Mouse (Mus musculus): ENCODE results near the gene Timm44.

The Timm44 gene

DNA sequence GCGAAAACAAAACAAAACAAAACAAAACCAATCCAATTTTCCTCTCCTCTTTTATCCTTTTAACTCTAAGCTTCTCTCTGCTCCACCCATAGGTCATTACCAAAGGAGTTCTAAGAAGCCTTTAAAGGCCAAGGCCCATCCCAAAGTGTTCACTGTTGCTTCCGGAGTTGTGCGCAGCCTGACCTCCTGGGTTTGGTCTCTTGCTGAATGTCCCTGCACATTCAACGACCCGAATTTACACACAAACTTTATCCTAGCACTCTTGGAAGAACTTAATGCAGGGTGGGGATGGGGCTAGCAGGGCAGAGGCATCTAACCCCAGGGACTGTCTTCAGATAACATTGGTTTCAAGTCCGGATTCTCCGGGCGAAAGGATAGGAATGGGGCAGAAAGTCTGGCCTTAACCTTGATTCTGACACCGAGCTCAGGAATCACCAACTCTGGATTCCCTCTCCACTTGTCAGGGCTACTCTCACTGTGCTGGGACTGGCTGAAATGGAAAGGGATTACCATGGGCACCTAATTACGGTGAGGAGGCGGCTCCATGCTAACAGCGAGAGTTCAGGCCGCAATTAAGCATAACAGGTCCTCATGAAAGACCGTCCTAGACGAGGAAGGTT, 37.8 kb downstream of the Timm44 start:
- peak in 1 of 2 experiments; percentile 35 for DNase-seq (ENCODE audit: low spot score in 2 of 2)

DNA sequence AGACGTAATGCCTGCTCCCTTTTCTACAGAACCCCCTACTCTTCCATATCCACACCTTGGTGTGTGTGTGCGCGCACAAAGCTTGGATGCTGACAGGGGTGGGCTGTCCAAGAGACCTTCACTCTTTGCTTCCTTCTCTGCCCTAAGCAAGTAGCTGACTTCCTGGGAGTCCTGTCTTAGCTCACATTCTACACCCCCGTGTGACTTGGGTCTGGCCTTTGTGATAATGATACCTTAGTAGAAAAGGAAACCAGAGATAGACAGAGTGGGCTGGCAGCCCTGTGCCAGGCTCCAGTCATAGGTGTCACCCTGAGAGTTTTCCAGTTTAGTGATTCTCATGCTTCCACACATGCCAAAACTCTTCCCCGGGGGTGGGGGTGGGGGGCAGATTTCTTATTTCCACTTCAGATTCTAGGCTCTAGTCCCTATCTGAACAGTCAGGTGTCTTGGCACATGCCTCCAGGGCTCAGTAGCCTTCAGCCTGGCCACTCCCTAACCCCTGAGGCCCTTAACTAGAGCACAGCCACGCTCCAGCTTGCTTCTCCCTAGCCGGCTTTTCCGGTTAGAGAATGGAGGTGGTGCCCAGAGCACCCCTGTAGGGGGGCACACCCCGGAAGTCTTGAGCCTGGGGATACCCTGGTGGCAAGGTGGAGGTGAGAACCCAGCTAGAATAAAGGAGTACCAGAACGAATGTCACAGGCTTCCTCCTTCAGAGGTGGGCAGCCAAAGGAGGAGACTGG, 44.9 kb downstream of the Timm44 start:
- no peak for DNase-seq (ENCODE audit: low spot score in 2 of 2)

DNA sequence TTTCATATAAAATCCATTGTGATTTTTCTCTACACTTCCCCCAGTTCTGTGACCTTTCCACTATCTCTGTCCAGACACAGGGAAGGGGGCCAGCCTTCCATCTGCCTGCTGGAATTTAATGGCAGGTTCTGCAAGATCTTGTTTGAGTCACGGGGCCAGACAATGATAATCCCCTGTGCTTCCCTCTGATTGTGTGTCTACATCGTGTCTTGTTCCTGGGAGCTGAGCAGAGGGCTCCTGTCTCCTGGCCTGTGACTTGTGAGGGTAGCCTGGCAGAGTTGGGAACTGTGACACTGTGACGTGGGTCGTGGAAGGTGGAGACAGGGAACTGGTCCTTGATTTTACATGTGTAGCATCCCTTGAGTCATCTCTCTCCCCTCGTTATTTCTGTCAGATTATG, 45.9 kb downstream of the Timm44 start:
- DNase-seq (ENCODE audit: low spot score in 2 of 2), result no peak

DNA sequence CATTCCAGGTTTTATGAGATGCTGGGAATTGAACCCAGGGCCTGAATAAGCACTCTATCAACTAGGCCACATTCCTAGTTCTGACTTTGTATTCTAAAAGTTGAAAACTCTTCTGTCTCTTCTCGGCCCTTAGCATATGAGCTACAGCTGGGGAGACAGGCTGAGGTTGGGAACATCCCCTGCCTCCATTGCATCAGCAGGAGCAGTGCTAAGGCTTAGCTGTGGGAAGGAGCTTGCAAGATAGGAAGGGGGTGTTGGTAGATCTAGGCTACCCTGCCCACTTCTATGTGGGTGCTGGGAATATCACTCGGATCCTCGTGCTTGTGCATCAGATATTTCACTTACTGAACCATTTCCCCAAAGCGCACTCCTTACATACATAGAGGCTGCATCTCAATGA, 47.8 kb downstream of the Timm44 start:
- no peak for DNase-seq (ENCODE audit: low spot score in 2 of 2)

DNA sequence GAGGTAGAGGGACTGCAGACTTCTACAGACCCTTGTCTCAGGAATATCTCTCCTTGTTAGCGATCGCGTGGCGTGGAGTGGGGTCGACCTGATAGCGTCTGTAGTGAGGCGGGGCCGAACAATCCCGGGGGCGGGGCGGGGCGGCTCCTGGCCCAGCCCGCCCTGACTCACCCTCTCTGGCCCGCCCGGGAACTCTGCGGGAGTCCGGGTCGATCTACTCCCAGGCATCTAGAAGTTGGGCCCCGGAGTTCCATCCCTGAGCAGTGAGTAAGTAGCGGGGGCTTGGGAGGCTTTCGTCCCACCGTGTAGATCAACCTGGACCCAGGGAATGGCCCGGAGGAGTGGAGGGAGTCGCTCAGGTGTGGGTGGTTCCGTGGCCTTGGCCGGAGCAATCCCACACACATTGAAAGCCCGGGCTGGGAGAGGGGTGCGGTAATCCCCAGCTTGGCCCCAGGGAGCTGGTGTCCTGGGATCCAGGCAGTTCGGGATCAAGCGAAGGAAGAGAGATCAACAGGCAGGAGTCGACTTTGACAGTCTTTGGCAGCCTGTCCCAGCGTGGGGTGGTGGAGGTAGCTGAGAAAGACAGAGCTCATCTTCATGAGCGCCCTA, 48.9 kb downstream of the Timm44 start, which contains the start of gene Lrrc8e:
Lrrc8e (plus strand) TSS at position 89 of the 609 bp plus-strand sequence.
- DNase-seq (ENCODE audit: low spot score in 2 of 2), result no peak

DNA sequence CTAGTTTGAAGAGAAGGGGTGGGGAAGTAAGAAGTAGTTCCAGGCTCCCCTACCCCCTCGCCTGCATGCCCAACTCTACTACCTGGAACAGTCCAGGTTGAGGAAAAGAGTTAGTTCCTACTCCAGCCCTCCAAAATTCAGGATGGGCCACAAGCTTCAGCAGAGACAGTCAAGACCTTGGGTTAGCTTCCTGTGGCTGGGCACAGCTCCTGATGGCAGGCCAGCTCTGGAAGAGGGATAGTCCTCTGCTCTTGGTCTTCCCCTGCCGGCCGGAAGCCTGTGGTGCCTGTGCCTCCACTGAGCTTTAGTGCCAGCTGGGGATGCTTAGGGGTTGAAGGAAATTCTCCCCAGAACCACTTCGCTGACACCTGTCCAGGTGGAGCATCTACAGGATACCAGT, 49.4 kb downstream of the Timm44 start:
- no peak for DNase-seq (ENCODE audit: low spot score in 2 of 2)

DNA sequence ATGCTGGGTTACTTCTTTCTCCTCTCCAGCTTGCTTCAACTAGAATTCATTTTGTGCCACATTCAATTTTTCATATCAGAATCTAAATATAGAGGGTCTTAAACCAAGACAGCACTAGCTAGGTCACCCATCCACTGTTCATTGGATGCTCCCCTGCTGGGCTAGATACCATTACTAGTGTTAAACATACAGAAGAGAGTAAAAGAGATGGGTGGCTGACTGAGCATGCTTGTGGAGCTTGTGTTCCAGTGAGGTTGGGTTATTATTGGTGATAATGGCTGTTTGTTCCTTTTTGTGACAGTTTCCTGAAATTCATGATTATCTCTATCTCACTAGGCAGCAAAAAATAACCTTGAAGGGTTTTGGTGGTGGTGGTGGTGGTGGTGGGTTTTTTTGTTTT, 53.7 kb downstream of the Timm44 start:
- no peak for DNase-seq (ENCODE audit: low spot score in 2 of 2)

DNA sequence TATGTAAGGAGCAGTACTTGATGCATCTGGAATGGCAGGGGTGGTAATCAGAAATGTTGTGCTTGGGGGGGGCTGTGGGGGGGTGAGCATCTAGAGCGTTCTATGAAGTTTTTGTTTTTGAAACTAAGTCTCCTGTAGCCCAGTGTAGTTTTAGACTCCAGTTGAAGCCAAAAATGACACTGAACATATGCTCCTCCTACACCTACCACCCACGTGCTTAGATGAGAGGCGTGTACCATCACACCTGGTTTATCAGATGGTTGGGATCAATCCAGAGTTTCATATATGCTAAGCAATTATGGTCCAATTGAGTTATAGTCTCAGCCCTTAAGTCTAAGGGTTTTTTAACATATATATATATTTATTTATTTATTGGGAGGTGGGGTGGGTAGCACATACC, 56.1 kb downstream of the Timm44 start:
- no peak for DNase-seq (ENCODE audit: low spot score in 2 of 2)

DNA sequence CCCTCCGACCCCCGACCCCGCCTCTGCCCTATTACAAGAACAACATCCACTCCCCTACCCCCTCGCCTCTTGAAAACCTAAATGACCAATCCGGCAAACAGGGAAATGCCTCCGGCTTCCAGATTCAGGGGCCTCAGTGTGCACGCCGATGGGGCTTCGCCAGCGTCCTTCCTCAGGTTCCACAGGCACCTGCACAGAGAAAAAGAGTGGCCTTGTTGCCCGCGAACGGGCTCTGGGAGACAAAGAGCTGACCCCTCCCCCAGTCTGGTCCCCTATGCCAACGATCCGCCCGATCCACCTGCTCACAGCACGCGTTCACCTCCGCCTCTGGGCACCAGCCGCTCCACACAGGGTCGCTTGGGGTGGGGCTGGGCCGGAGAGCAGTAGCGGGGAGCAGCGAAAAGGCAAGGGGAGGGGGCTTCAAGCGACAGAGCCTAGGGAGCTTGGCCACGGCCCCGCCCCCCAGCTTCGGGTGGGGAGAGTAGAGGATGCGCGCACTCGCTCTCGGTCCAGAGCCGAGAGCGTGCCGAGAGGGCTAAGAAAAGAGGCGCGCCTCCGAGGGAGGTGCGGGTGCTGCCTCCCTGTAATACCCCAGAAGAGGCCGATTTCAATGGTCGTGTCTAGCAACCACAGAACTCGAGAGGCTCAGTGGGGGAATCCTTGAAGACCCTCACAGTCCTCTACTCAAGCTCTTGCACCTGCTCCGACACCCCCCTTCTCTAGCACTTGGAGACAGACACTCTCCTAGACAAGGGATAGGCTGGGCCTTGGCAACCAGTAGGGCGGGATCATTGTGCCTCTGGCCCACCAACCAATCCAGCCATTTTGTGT, 58.7 kb downstream of the Timm44 start, which contains the start of gene Prr36:
Prr36 (minus strand) TSS at position 669 of the 831 bp plus-strand sequence.
- no peak for DNase-seq (ENCODE audit: low spot score in 2 of 2)

DNA sequence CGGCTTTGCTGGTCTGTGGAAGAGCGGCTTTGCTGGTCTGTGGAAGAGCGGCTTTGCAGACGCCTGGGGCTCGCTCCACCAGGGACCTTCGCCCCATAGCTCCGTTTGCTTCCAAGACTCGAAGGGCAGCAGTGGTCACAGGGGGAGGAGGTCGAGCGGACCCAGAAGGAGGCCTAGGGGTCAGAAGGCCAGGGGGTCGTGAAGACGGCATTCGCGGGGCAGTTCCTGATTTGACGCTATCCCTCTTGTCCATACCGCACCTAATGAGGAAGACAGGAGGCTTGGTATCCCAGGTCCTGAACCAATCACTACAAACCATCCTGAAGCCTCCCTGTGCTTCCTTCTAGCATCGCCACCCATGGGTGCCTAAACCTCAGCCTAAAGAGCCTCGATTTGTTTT, 59.4 kb downstream of the Timm44 start:
- no peak for DNase-seq (ENCODE audit: low spot score in 2 of 2)

DNA sequence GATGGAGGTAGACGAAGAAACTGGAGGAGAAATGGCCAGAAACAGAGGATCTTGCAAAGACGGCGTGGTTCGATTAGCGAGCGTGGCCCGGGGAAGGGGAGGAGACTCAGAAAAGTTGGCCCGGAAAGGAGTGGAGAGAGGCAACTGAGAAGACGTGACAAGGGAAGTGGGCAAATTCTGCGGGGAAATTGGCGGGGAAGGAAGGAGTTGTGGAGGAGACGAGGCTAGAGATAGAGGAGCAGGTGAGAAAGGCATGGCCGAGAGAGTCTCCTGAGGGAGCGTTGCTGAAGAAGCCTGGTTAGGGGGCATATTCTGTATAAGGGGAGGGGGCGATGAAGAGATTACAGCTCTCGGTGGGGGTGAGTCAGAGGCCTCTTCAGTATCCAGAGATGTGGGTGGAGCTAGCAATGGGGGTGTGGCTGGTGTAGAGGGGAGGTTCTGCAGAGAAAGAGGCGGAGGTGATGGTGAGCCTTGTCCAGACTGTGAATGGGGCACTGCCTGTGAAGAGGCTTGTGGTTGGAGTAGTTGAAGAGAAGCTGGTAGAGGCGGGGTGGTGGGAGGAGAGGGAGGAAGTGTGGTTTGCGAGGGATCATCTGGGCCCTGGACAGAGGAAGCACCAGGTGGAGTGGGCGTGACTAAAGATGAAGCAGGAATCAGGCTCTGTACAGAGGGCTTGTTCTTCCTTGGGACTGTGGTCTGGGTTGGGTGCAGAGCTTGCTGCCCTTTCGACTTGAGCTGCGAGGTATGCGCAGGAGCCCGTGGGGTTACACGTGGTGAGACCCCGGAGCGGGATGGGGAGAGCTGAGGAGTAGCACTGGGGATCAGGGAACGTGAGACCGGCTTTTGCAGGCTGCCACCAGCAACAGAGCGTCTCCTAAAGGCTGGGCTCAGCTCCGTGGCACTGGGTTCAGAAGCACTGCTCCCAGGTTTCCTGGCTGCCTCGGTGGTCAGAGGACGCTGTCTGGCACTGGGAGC, 61.4 kb downstream of the Timm44 start:
- DNase-seq (ENCODE audit: low spot score in 2 of 2), result peak; percentile 39

DNA sequence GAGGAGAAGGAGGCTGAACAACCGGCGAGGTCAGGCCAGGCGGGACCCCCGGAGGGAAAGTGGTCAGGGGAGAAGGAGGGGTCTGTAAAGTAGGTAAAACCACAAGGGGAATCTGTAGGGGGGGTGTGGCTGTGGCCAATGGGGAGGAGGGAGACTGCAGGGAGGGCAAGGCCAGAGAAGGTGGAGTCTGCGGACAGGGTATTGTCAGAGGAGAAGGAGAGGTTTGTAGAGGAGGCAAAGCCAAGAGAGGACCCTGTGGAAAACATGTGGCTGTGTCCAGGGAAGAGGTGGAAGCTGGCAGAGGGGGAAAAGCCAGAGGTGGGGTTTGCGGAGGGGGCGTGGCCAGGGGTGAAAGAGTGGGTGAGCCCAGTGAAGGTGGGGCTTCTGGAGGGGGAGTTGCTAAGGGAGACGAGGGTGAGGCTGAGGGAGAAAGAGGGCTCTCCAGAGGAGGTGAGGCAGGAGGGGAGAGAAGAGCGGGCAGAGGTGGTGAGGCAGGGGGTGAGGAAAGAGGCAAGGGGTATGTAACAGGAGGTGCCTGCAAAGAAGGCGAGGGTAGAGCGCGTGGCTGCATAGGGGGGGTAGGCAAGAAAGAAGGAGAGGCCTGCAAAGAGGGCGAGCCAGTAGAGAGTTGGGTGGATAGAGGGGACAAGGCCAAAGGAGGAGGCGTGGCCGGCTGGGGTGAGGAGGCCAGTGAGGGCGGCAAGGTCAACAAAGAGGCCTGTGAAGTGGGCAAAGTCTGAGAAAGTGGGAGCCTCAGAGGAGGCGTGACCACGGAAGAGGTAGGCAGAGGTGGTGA, 62.3 kb downstream of the Timm44 start:
- peak; percentile 18 to 41 for DNase-seq (ENCODE audit: low spot score in 2 of 2)

DNA sequence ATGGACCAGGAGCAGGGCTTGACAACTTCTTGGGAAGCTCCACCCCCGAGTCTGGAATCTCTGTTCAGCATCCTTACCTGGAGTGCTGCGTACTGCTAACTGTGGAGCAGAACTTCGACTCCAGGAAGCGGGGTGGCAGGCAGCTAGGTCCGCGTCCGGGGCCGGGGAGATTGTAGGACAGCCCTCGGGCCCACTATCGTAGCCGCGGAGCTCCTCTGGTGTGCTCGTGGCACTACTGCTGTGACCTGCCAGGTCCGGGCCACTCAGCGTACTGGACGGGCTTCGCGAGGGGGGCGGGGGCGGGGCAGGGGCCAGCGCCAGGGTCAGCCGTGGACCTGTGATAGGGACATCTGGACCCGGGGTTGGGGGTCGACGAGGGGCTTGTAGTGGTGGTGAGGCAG, 62.9 kb downstream of the Timm44 start:
- DNase-seq (ENCODE audit: low spot score in 2 of 2), result no peak

DNA sequence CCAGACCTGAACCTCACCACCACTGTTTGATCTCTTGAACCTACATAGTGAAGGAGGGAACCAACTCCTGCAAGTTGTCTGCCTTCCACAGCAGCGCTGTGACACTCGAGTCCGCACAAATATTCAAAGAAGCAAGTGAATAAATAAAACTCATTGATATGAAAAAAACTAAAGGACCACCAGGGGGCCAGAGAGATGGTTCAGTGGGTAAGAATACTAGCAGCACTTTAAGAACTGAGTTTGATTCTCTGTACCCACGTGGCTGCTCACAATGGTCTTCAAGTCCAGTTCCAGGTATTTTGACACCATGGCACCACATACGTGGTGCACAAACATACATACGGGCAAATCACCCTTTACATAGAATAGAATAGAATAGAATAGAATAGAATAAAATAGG, 64.6 kb downstream of the Timm44 start:
- no peak for DNase-seq (ENCODE audit: low spot score in 2 of 2)
